Mouse (Mus musculus) WW6 (cell line): ENCODE measurements at regions not wholly inside any gene's neighbourhood (a gene's known extent, or its start where the extent isn't known, plus 50 kb on each side); places are given as distances from the start of the nearest gene placed in this dataset.

Source experiments
- DNase-seq: peaks from one replicate; pipeline ENCODE4 v3.0.0-alpha.2; 2013; ENCODE audit warnings: low read depth, low spot score

DNA sequence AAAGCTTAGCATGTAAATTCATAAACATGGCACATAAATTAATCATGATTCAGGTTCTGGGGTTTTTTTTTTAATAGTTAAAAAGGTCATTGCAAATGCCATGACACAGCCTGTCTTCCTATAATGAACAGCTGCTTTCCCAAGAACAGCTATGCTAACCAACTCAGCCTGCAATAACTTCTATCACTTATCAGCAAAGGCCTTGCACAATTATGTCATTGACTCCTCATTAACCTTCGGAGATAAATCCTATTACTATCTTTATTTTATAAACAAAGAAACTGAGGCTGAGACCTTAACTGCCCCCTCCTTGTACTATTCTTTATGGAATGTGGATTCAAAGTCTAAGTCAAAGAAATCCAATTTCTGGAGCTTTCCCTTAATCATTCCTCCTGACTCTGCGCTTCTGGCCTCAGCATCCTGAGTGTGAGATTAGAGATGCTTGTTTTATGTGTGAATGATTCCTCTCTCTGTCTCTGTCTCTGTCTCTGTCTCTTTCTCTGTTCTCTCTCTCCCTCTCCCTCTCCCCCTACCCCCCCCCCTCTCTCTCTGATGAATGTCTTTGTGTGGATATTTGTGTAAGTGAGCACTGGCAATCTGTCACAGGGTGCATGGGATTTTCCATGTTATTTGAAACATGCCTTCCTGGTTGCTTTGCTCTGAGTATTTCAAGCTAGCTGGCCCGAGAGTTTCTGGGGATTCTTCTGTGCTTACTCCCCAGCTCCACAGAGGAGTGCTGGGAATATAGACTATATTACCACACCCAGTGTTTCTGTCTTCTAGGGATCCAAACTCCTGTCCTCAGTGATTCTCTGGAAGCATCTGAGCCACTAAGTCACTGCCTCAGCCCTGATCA is 243.1 kb upstream of the Il12b start:
- no peak for DNase-seq

DNA sequence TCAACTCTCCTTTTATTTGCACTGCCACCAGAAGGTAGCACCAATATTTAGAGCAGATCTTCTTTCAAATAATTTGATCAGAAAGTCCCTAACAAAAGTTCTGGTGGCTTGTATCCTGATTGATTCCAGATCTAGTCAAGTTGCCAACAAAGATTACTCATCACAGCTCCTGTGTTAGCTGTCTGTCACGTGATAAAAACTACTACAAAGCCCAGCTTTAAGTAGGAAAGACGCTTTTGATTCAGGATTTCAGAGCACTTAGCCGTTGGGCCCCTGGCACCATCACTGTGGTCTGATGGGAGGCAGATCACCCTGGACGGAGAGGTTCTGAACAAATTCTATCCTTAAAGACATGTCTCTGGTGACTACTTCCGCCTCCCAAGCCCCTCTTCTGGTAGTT is 241.6 kb upstream of the Il12b start:
- no peak for DNase-seq

DNA sequence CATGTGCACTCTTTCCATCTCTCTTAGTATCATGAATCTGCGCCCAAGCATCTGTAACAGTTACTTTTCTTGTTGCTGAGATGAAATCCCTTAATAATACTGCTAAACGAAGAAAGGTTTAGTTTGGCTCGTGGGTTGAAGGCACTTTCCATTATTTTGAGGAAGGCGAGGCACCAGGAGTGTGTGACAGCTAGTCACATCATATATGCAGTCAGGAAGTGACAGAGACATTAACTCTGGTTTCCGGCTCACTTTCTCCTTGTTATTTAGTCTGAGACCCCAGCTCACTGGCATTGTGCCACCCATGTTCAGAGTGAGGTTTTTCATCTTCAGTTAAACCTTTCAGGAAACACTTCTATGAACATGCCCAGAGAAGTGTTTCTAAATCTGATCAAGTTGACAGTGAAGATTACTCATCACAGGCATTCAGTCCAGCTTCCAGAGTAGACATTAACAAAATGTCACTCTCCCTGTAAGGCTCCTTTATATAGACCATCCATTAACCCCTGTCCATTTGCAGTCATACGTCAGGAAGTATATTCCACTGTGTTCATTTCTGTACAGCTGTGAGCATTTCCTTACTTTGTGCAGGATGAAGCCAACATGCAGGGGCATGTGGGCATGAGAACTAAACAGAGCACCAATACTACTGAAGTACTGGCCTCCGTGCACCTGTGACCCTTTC is 238.0 kb upstream of the Il12b start:
- no peak for DNase-seq

DNA sequence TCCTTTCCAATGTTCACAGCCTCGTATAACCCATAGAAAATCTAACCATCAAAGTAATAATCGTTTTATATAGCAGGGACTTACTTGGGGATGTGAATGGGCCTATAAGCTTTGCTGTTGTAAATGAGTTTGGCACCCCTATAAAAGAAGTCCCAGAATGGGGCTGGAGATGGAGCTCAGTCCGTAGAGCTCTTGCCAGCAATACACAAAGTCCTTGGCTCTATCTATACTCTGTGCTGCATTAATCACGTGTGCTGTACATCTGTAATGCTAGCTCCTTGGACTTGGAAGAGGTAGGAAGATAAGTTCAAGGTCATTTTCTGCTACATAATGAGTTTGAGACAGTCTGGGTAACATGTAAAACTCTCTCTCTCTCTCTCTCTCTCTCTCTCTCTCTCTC is 236.8 kb upstream of the Il12b start:
- DNase-seq, result no peak

DNA sequence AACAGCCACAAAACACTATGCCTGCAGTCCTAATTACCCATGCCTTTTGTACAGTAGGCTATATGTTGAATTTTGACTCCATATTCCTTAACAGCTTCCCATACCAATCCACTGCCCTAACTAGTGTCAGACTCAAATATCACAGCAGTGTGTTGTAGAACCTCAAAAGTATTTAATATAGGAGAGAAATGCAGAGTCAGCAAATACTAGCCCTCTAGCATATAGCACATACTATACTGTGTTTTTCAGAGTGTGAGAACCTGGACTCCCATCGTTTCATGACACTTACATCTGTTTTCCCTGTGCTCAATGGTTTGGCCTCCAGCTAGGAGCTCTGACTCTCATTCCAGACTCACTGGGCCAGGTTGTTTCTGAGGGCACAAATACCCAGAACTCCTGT is 236.1 kb upstream of the Il12b start:
- DNase-seq, result no peak

DNA sequence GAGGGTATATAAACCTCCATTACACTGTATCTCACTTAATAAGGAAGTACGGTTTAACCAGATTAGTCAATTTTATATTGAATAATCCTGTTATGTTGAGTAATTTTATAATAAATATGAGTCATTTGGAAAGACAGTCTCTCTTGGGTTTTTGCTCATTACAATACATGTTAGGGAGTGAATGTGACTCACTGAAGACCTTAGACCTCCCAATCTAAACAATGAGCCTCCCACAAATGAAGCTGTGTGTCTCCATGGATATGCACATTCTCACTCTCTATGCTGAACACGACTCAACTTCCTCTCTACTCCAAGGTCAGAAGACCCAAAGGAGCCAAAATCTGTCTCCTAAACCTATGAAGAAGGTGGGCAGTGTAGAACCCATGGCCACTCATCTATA is 235.7 kb upstream of the Il12b start:
- no peak for DNase-seq

DNA sequence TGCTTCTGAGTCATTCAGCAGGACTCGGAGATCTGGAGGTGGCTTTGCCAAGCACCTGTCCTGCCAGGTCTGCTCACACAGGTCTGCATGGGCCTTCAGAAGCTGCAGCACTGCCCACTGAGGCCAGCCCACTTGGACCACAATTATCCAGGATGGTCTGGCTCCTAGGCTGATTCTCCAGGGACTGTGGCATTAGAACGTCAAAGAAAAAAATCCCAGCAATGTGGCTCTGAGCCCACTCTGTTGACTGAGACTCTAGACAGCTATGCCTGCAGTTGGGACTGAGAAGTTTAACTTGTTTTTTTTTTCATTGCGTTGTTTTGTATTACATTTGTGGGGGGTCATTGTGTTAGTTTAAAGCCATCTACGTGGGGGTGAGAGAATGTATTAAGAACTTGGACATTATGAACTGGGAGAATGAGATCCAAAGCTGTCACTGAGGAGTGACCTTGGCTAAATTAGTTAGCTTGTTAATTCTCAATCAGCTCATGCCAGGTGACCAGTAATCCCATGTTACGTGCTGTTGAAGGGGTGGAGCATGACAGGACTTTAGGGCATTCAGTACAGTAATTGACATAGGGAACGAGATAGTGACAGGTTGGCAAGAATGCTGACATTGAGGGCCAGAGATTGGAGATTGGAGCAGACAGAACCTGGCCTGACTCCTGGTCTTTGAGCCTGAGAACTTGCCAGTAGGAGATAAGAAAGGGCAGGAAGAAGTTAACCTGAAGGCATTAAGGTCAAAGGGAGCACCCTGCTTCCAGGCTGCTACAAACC is 232.0 kb upstream of the Il12b start:
- no peak for DNase-seq

DNA sequence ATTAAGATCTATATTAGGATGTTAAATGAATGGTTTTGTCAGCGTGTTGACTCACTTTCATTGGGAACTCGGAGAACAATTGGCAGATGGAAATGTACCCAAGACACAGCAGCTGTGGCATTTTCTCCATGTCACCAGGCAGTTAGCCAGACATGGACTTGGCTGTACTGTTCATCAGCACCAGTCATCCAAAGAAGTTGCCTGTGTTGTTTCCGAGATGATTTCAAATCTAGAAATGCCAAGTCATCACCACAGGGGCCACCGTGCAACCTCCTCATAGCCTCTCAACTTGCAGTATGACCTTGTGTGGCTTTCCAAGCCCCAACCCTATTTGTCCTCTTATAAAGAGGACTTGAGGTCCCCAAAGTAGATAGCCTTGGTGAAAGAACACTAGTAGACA is 227.4 kb upstream of the Il12b start:
- no peak for DNase-seq

DNA sequence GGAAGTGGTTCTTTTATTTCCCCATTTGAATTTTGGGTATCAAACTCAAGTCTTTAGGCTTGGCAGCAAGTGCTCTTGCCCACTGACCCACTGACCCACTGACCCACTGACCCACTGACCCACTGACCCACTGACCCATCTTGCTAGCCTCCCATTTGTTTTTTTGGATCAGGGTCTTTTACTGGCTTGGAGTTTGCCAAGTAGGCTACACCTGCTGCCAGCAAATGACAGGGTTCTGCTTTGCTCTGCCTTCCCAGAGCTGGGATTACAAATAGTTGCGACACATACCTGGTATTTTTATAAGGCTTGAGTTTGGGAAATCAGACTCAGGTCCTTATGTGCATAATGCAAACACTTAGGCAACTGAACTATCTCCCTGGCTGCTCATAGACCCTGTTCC is 226.7 kb upstream of the Il12b start:
- no peak for DNase-seq

DNA sequence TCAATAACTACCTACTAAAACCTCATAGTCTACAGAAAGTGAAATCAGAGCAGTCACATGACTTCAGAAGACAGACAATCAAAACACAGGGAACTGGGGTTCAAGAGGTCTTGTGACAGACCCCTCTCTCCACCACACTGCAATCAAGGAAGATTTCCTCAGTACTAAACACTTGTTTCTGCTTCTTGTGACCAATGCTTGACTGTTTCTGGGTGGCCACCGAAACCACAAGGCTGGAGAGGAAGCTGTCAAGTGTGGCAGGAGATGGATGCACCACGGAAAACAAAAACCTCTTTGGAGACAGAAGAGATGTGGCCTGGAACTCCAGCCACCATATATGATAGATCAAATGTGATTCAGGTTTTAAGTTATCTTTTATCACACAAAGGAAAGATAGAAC is 225.3 kb upstream of the Il12b start:
- no peak for DNase-seq

DNA sequence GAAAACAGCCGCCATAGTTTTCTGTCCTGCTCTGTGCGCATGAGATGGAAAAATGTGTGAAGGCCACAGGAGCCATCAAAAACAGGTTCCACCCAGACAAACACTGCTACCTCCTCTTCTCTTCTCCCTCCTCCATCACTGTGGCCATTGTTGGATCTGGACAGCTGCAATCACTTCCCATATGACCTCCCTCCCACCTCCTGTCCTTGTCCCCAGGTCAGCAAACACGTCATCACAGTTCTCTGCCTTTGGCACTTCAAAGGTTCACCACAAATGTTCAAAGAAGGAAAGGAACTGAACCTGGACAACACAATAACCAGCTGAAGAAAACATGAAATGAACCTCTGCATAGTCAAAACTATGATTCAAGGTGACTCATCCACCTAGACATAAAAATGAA is 220.2 kb upstream of the Il12b start:
- DNase-seq, result no peak

DNA sequence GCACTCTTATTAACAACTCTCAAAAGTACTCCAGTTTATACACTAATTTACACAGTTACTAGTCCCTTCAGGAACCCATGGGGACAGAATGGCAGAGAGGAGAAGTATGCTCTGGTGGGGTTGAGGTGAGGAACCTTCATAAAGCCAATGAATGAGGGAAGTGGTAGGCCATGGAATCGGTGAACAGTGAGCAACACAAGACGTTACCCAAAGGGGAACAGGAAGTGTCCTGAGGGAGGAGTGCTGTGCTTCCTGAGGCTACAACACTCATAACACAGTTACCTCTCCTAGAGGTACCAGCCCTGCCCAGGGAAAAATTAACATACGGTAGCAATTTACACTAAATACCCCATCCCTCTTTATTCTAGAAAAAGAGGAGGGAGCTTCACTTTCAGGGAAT is 216.0 kb upstream of the Il12b start:
- DNase-seq, result no peak

DNA sequence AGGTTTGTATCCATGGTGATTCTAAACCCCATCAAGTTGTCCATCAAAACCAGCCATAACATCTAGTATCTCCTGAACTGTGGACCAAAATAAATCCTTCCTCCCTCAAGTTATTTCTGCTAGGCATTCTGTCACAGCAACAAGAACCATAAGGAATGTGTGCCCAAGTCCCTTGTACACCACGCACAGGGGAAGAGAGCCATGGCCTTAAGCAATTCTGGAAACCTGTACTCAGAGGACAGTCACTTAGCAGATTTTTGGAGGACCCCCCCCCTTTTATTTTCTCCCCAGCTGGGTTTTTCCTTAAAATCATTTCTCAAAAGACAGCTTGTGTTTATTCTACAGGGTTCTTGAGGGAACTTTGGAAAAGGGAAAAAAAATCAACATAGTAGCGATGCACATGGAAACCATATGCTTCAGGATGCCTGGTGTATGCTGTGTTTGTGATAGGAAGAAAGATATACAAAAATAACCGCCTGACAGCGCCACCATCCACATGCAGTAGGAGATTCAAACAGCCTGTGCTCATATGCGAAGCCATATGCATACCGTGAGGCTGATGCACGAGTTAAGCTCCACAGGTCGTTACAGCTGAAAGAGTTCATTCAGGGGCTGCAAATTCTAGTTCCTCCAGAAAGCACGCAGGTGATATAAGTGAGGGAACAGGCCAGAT is 214.5 kb upstream of the Il12b start:
- no peak for DNase-seq

DNA sequence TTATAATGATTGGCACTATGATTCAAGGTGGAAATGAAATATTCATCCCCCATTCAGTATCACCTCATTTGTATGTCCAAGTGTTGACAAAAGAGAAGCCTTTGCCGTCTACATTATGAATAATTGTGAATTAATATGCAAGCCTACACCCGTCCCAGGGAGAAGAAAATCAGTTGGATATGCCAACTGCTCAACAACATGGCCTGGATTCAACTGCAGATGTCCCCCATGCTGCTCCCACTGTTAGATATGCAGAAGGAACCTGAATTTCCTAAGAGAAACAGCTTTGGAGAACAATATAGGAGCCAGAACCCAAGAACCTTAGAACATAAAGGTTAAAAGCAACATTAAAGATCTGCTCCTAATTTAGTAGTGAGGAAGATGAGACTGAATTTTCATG is 211.7 kb upstream of the Il12b start:
- DNase-seq, result no peak

DNA sequence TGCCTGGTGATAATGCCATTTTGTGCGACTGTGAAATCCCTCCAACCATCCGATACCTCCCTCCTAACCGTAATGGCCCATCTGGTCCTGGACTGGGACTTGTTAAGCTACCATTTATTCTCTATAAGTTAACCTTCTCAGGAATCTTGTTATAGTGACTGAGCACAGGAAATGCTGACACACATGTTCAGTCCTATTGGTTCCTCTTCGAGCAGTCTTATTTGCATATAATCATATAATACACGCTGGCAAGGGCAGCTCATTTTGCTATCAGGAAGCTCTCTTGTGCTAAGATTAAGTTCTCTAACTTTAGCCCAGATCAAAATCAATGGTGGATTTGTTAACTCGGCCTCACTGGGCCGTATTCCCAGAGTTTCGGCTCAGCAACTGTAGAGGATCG is 206.1 kb upstream of the Il12b start:
- DNase-seq, result no peak

DNA sequence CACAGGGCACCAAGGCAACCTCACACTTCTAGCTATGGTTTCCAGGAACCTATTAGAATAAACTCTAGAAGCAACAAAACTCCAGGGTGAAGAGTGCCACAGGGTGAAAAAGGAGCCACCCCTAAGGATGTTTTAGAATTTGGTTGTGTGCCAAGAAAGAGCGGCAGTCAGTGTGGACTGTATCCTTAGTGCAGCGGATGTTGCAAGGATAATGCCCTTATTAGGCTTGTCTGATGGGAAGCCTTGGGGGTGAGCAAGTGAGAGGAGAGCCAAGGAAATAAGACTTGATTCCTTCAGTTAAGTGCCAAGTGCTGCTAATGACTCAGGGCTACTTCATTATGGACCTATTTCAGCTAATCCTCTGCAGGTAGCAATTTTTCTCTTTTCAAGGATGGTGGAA is 197.1 kb upstream of the Il12b start:
- no peak for DNase-seq

DNA sequence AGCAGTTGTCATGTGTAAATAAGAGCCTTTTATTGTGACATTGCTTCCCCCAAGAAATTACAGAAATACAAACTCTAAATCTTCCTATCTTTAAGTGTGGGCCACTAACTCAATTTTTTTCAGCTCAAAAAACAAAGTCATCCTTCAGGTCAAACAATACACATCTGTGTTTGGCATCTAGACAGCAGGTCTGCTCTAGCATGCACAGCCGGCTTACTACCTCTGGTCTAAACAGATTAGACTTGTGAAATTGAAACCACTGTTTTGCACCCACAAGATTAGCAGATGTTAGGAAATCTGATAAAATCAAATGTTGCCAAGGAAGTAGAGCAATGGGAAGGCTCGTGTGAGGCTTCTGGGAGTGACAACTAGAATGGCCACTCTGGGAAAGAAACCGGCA is 195.5 kb upstream of the Il12b start:
- DNase-seq, result no peak

DNA sequence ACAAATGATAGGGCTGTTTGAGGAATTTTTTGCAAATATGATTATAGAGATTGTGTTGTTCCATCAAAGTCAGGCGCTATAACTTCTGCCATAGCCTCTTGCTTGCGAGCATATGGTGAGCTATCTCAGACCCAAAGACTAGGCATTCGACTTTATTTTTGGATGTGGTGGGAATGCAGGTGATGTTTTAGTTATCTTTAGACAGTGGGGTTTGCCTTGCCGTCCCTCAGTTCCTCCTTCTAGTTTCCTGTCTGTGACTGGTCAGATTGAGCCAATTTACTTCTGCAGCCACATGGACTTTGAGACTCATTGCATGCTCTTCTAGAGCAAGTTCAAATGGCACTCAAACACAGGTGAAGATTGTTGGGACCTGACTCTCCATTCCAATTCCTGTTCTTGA is 193.0 kb upstream of the Il12b start:
- DNase-seq, result no peak

DNA sequence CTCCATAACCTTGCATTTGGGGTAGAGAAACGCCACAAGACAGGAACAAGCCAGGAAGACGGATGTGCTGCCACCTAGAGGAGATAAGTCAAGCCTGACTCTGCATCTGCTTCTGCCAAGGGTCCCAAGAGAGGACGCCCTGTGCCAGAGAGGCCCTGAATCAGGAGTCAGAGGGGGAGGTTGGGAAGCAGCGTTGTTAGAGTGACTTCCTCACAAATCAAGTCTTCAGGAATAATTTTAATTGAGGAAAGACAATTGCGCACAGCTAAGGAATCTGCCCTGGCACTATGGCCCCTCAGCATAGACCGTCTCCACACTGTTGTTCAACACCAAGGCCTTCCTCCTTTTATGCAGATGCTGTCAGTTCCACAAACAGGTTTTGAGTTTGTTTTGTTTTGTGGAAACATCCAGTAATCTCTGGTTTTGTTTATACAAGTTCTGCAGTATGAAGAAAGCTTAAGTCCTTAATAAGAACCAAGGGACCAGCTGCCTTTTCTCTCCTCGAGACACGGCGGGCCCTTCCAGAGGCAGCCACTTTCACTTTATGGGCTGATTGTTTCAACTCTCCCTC is 187.9 kb upstream of the Il12b start:
- peak; percentile 40 for DNase-seq

DNA sequence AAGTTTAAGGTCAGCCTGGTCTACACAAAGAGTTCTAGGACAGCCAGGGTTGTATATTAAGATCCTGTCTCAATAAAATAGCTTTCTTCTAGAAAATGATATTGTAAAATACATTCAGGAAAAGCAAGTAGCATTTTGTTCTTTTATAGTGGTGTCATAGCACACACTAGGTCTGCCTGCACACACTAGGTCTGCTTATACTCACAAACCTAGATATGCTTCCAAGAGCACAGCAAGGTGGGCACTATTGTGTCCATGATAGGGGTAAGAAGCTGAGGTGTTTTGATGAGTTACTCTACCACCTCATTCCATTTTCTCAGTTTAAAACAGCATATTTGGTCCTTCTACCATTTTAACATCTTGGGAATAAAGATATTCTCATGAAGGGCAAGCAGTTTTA is 185.8 kb upstream of the Il12b start:
- DNase-seq, result no peak

DNA sequence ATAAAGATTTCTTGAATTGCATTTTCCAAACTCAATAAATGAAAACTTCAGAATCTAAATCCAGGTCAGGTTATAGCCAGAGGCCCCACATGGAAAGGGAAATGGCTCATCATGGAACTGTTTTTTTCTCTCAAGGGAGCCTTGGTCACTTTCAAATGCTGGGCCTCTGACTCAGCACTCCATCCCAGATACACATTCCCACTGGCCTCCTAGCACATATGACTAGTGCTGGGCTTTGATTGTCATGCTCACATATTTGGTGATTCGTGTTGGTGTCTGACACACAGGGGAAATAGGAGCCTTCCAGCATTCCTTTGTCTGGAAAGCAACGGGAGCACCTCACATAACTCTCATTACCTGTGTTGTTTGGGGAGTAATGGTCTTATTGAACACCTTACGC is 183.5 kb upstream of the Il12b start:
- no peak for DNase-seq

DNA sequence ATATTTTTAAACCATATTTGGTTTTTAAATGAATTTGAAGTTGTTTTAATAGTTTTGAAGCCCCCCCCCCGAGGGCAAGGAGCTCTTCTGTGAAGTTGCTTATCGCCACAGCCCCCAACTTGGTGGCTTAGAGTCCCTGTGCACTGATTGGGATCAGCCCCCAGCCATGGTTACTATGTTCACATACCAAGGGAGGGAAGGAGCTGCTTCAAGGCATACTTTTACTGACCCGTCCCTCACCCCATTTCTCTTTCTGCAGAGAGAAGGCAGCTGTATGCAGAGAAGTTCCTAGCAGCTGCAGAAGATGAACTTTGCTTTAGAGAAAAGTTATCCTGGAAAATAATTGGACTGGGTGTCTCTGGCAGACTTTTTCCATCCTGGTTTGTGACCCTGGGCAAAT is 179.9 kb upstream of the Il12b start:
- no peak for DNase-seq
